In genomic region chr19:36806842-36807241, GRCm38 (mm10) we compare ENCODE assay signal across 22 mouse cellular contexts. TPM values are rescaled to one million over a fixed set of nuclear protein-coding genes. Genes with fewer than 3 reads are reported as not detected.
DNase-seq lines count a peak whose midpoint lies in the region; ATAC-seq and TF ChIP-seq lines count a peak whose summit lies in the region.
"Had no signal": no experiment of that assay in that cellular context is flagged by ENCODE, and none has a peak within 500 bp of the region (broad histone marks: within the 10 kb centered on the region; RNA-seq: fewer than 3 reads in every experiment).

No protein-coding gene starts in this region.

- ATAC-seq in lung, embryonic 14.5 days (ENCODE audit: insufficient read depth): peak; percentile 40; the same call in 1 of the 2 replicates
- peak; percentile 81; the same call in 1 of the 2 replicates for ATAC-seq in lung, embryonic 15.5 days (ENCODE audit: borderline replicate concordance, extremely low read depth, low FRiP score, low TSS enrichment)
- ATAC-seq in lung, embryonic 16.5 days (ENCODE audit: low read depth): peak; percentile 82
- peak; percentile 23; the same call in 1 of the 2 replicates for ATAC-seq in lung, postnatal 0 days
- ATAC-seq: activated CD4-positive, CD25-positive, alpha-beta regulatory T cell, adult 4 months; CD4-positive, CD25-positive, alpha-beta regulatory T cell, adult 4 months; Patski had no signal

- no peak overlapping the region; the same call in 1 of the 2 replicates for H3K27ac ChIP-seq in lung, embryonic 14.5 days (ENCODE audit: low read depth)
- H3K27ac ChIP-seq in lung, embryonic 15.5 days: peak overlapping the region; percentile 59; the same call in 1 of the 2 replicates
- H3K27ac ChIP-seq in lung, embryonic 16.5 days (ENCODE audit: low read length): no peak overlapping the region
- H3K27ac ChIP-seq in lung, postnatal 0 days (ENCODE audit: low read length): no peak overlapping the region

- peak; percentile 76 for DNase-seq in lung, embryonic 14.5 days
- DNase-seq in lung, postnatal 36 days: no peak
- DNase-seq in lung, postnatal 10 days: no peak
- DNase-seq in lung, postnatal 14 days: no peak
- peak; percentile 44 for DNase-seq in lung, postnatal 0 days (ENCODE audit: low spot score)
- DNase-seq in lung, adult 18-20 months: no peak
- DNase-seq: adrenal gland, adult 2 months; adrenal gland, adult 8-10 months; adrenal gland, postnatal 10 days; adrenal gland, postnatal 14 days; adrenal gland, postnatal 25 days; adrenal gland, postnatal 36 days; B cell, adult 2 months; cerebellum, adult 11 months; cerebellum, adult 11-12 months had no signal

- H3K4me1 ChIP-seq in lung, embryonic 14.5 days (ENCODE audit: insufficient read depth): peaks cover 3% of the 10 kb centered on the region; the same call in 1 of the 2 replicates
- H3K4me1 ChIP-seq in lung, embryonic 15.5 days: peaks cover 30% of the 10 kb centered on the region
- peaks cover 8% of the 10 kb centered on the region; the same call in 1 of the 2 replicates for H3K4me1 ChIP-seq in lung, embryonic 16.5 days (replicated peaks; ENCODE audit: control insufficient read depth, insufficient read depth, low read length)
- H3K4me1 ChIP-seq in lung, postnatal 0 days (ENCODE audit: insufficient read depth, low read depth, low read length): no peaks in the 10 kb centered on the region

- no peaks in the 10 kb centered on the region for H3K9me3 ChIP-seq in lung, embryonic 14.5 days (ENCODE audit: low read depth, low read length)
- H3K9me3 ChIP-seq in lung, embryonic 15.5 days: no peaks in the 10 kb centered on the region
- H3K9me3 ChIP-seq in lung, embryonic 16.5 days (ENCODE audit: control insufficient read depth, low read length): peaks cover 5% of the 10 kb centered on the region; the same call in 1 of the 2 replicates
- H3K9me3 ChIP-seq in lung, postnatal 0 days (ENCODE audit: low read length): no peaks in the 10 kb centered on the region
- H3K9me3 ChIP-seq: G1E had no signal

- 49% methylated on average over 2 of the region's 2 CpGs for WGBS in lung, embryonic 14.5 days
- 35% methylated on average over 2 of the region's 2 CpGs for WGBS in lung, embryonic 15.5 days
- WGBS in lung, embryonic 16.5 days: 45% methylated on average over 2 of the region's 2 CpGs
- WGBS in lung, postnatal 0 days: 44% methylated on average over 2 of the region's 2 CpGs

- no peaks in the 10 kb centered on the region for H3K27me3 ChIP-seq in lung, embryonic 14.5 days (ENCODE audit: insufficient read depth, low read length)
- no peaks in the 10 kb centered on the region for H3K27me3 ChIP-seq in lung, embryonic 15.5 days
- no peaks in the 10 kb centered on the region for H3K27me3 ChIP-seq in lung, embryonic 16.5 days (ENCODE audit: control insufficient read depth, insufficient read depth, low read depth, low read length)
- no peaks in the 10 kb centered on the region for H3K27me3 ChIP-seq in lung, postnatal 0 days (replicated peaks; ENCODE audit: insufficient read depth, low read length)
- H3K27me3 ChIP-seq: CH12.LX had no signal

- H3K9ac ChIP-seq in lung, embryonic 14.5 days: no peak overlapping the region
- H3K9ac ChIP-seq in lung, embryonic 15.5 days: no peak overlapping the region
- H3K9ac ChIP-seq in lung, embryonic 16.5 days (ENCODE audit: low read length): no peak overlapping the region
- no peak overlapping the region for H3K9ac ChIP-seq in lung, postnatal 0 days (replicated peaks; ENCODE audit: low read depth)

- TF ChIP-seq EP300 in lung, postnatal 0 days (IDR thresholded peaks at IDR 0.05): no peak

- H3K4me2 ChIP-seq in lung, embryonic 14.5 days: no peak overlapping the region
- H3K4me2 ChIP-seq in lung, embryonic 15.5 days: no peak overlapping the region
- H3K4me2 ChIP-seq in lung, embryonic 16.5 days (ENCODE audit: low read depth, low read length): no peak overlapping the region
- H3K4me2 ChIP-seq in lung, postnatal 0 days (replicated peaks; ENCODE audit: low read depth, low read length): no peak overlapping the region

- H3K4me3 ChIP-seq in lung, embryonic 14.5 days (ENCODE audit: low read depth, low read length): no peak overlapping the region
- no peak overlapping the region for H3K4me3 ChIP-seq in lung, embryonic 15.5 days
- H3K4me3 ChIP-seq in lung, embryonic 16.5 days (ENCODE audit: low read length): no peak overlapping the region
- H3K4me3 ChIP-seq in lung, postnatal 0 days (ENCODE audit: low read depth, low read length): no peak overlapping the region

- no peaks in the 10 kb centered on the region for H3K36me3 ChIP-seq in lung, embryonic 14.5 days (ENCODE audit: insufficient read depth)
- no peaks in the 10 kb centered on the region for H3K36me3 ChIP-seq in lung, embryonic 15.5 days
- H3K36me3 ChIP-seq in lung, embryonic 16.5 days (ENCODE audit: control insufficient read depth, insufficient read depth, low read length): no peaks in the 10 kb centered on the region
- no peaks in the 10 kb centered on the region for H3K36me3 ChIP-seq in lung, postnatal 0 days (ENCODE audit: insufficient read depth, low read length)
- H3K36me3 ChIP-seq: G1E had no signal

- TF ChIP-seq CTCF in lung, embryonic 14.5 days (IDR thresholded peaks at IDR 0.05; ENCODE audit: low read depth): no peak
- no peak for TF ChIP-seq CTCF in lung, postnatal 0 days (IDR thresholded peaks at IDR 0.05)

RNA-seq across cellular contexts. Expression of gene Tnks2, which starts 27.2 kb away (rescaled TPM):
- polyA plus RNA-seq in lung, embryonic 14.5 days (2014; fragmentation: Nextera tagmentation; extraction: Ambion mirVana): 81.7 and 87.2 TPM in 2 replicates
- 47.3 and 47.6 TPM in 2 replicates for polyA plus RNA-seq in lung, embryonic 15.5 days (2015; fragmentation: Nextera tagmentation; extraction: Ambion mirVana)
- 24.3 and 31.5 TPM in 2 replicates for polyA plus RNA-seq in lung, embryonic 16.5 days (2015; fragmentation: Nextera tagmentation; extraction: Ambion mirVana)
- polyA plus RNA-seq in lung, postnatal 0 days (2015; fragmentation: Nextera tagmentation; extraction: Ambion mirVana): 25.4 and 28.7 TPM in 2 replicates

Comparison
In these comparisons a context has a peak if more than half of its experiments do, and no peak if none do; other contexts are left out.
1. DNase-seq: peak in lung, embryonic 14.5 days (single experiment) and lung, postnatal 0 days (single experiment); none in lung, postnatal 36 days (single experiment), lung, postnatal 10 days (single experiment), lung, postnatal 14 days (single experiment) and lung, adult 18-20 months (0 of 2).
2. ATAC-seq: peak in every context shown above with its lines; median percentile 82 in lung, embryonic 16.5 days; 81 in lung, embryonic 15.5 days; 40 in lung, embryonic 14.5 days; 23 in lung, postnatal 0 days.